Mouse (Mus musculus) thymus, adult 2 months (tissue): ENCODE results near the gene Tbc1d4. TPM values are rescaled to one million over a fixed set of nuclear protein-coding genes. Genes with fewer than 3 reads are reported as not detected.

Experiments used
- DNase-seq: peaks from one replicate; pipeline ENCODE4 v3.0.0; 2021
- H3K27ac ChIP-seq: fragments of 200-500 bp; 2 replicates; pipeline ENCODE4 v1.5.1; 2012; ENCODE audit warnings: low read length, control low read depth; ENCODE audit not compliant: control insufficient read depth, insufficient read depth
- H3K27me3 ChIP-seq: fragments of 200-500 bp; 2 replicates; pipeline ENCODE4 v1.6.1; 2012; ENCODE audit warnings: mild to moderate bottlenecking, low read length, moderate library complexity, mixed read lengths; ENCODE audit not compliant: control insufficient read depth, insufficient read depth
- H3K36me3 ChIP-seq: fragments of 200-500 bp; 2 replicates; pipeline ENCODE4 v1.6.1; 2012; ENCODE audit warnings: mild to moderate bottlenecking, low read length, moderate library complexity; ENCODE audit not compliant: control insufficient read depth, insufficient read depth
- H3K4me1 ChIP-seq: fragments of 200-500 bp; replicated peaks from 2 replicates; pipeline ENCODE4 v1.6.1; 2012; ENCODE audit warnings: low read length; ENCODE audit not compliant: control insufficient read depth, insufficient read depth
- H3K4me3 ChIP-seq: fragments of 200-500 bp; 2 replicates; pipeline ENCODE4 v1.5.1; 2012; ENCODE audit warnings: mild to moderate bottlenecking, low read length, control low read depth, moderate library complexity; ENCODE audit not compliant: control insufficient read depth, insufficient read depth
- CTCF ChIP-seq: fragments of 200-500 bp; IDR thresholded peaks from 2 replicates; pipeline ENCODE4 v1.5.1; 2012; ENCODE audit warnings: mild to moderate bottlenecking, control low read depth, low read length, moderate library complexity, borderline replicate concordance; ENCODE audit not compliant: control insufficient read depth, poor library complexity, insufficient read depth; ENCODE audit errors: extremely low read depth
- POLR2A ChIP-seq: fragments of 200-500 bp; IDR thresholded peaks from 2 replicates; pipeline ENCODE4 v1.6.1; 2012; ENCODE audit warnings: mild to moderate bottlenecking, low read length, control low read depth, moderate library complexity; ENCODE audit not compliant: control insufficient read depth, poor library complexity, insufficient read depth; ENCODE audit errors: extremely low read depth
- WGBS: fragments of 180-500 bp; shearing (Covaris S2); methylation state at CpG from one replicate; pipeline ENCODE4 v1.1.7; 2018; 5-methylcytosine and 5-hydroxymethylcytosine counted together
- polyA plus RNA-seq: library from polyadenylated mRNA; depleted of rRNA; stranded (reverse); fragments of >200 nt; gene quantifications from 2 replicates; pipeline ENCODE4 v1.2.3, GENCODE M21; 2012

Tbc1d4 gene
- polyA plus RNA-seq, 1 experiment: 13.3 TPM

DNA sequence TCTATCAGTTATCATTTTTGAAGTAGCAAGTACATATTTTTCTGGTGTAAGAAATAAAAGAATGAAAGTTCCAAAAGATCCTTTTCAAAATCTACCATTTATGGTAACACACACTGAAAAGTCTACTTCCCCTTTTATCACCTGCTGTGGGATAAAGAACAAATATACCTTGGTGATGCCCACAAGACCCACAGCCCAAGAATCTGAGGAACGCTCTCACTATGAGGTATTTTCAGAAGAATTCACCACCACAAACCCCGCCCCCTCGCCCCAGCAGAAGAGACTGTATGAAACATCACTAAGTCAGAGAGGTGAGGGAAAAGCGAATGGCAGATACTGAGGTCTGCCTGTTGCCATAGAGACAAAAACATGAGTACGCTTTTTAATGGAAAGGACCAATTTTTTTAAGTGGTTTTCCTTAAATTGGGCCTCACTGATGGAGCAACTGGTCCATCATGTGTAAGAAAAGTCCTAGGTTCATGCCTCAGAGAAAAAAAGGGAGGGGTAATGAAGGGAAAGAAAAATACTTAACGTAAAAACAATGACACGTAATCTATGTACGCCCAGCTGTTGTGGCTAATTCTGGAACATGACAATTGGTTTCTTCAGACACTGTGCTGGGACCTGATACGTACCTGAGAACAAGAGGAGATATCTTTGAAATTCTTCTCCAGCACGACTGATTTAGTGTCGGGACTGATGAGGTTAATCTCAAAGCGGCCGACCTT lies 104.4 kb downstream of the Tbc1d4 start:
- peak; percentile 21 for DNase-seq
- 47% methylated on average over 13 of the region's 13 CpGs for WGBS
- TF ChIP-seq CTCF (no peak), POLR2A (no peak)
- H3K4me1 ChIP-seq: no peaks in the 10 kb centered on the region
- no peak overlapping the region for H3K4me3 ChIP-seq
- H3K27me3 ChIP-seq: no peaks in the 10 kb centered on the region
- no peak overlapping the region for H3K27ac ChIP-seq
- no peaks in the 10 kb centered on the region for H3K36me3 ChIP-seq

DNA sequence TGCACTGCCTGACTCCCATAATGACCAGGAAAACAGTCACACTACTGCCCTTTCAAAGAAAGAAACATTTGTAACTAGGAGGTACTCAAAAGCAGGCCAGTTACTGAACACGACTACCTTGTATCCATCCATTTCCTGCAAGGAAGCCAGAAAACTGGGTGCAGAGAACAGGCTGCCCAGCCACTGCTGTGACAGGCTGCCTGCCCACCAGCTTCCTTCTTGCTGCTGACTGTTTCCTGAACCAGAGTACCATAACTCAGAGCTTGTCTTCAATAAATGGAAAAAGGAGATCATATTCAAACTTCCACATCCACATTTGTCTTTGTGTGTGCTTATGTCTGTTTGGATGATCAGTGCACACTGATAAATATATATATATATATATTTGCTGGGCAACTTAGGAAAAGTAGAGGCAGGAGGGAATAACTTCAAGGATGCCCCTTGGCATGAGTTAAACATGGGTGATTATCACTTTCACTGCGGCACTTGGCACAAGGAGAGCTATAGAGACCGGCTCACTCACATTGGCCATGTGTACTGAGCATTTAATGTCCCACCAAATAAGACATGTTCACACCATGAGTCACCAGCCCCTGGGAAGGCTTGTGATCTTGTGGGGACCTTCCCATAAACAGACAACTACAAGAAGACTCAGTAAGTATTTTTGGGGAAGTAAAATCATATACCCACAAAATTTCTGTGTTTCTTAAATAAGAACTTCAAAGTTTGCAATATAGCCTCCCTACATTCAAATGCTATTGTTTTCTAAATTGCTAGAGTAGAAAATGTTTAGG lies 105.6 kb downstream of the Tbc1d4 start:
- H3K27ac ChIP-seq: no peak overlapping the region
- H3K4me1 ChIP-seq: no peaks in the 10 kb centered on the region
- TF ChIP-seq CTCF (no peak), POLR2A (no peak)
- no peaks in the 10 kb centered on the region for H3K36me3 ChIP-seq
- no peak overlapping the region for H3K4me3 ChIP-seq
- no peaks in the 10 kb centered on the region for H3K27me3 ChIP-seq
- no peak for DNase-seq
- 61% methylated on average over 3 of the region's 3 CpGs for WGBS

DNA sequence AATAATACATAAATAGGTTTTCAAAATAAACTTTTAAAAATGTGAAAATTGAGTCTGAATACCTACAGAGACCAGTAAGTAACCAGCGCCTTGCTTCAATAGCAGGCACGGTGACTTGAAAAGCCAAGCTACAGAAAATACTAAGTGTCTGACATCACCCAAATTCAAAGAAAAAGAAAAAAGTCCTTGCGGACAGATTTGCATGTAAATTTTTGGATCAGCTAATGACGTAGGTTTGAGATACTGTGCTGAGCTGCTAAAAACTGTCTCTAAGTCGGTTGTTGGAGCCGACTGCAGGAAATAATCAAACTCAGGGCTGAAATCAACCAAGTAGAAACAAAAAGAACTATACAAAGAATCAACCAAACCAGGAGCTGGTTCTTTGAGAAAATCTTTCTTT lies 107.1 kb downstream of the Tbc1d4 start:
- Histone ChIP-seq H3K4me3 (no peak overlapping the region), H3K27me3 (no peaks in the 10 kb centered on the region), H3K36me3 (no peaks in the 10 kb centered on the region), H3K27ac (no peak overlapping the region), H3K4me1 (no peaks in the 10 kb centered on the region)
- TF ChIP-seq POLR2A (no peak), CTCF (no peak)
- no peak for DNase-seq
- 94% methylated on average over 6 of the region's 6 CpGs for WGBS

DNA sequence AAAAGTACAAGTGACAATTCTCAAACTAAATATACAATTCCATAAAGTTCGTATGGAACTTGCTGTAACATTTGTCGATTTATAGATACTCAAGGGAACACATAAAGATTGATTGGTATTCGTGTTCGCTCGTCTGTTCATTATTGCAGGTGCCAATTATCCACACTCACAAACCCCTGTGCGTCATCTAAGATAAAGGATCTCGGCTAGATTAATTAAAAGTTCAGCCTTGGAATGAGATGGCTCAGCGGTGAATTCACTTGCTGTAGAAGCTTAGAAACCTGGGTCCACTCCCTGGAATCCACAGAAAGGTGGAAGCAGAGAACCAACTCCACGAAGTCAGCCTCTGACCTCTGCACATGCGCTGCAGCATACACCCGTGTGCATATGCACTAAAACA lies 107.5 kb downstream of the Tbc1d4 start:
- WGBS: 97% methylated on average over 11 of the region's 11 CpGs
- Histone ChIP-seq H3K27me3 (no peaks in the 10 kb centered on the region), H3K36me3 (no peaks in the 10 kb centered on the region), H3K4me1 (no peaks in the 10 kb centered on the region), H3K4me3 (no peak overlapping the region), H3K27ac (no peak overlapping the region)
- no peak for DNase-seq
- no peak for TF ChIP-seq POLR2A
- TF ChIP-seq CTCF: no peak

DNA sequence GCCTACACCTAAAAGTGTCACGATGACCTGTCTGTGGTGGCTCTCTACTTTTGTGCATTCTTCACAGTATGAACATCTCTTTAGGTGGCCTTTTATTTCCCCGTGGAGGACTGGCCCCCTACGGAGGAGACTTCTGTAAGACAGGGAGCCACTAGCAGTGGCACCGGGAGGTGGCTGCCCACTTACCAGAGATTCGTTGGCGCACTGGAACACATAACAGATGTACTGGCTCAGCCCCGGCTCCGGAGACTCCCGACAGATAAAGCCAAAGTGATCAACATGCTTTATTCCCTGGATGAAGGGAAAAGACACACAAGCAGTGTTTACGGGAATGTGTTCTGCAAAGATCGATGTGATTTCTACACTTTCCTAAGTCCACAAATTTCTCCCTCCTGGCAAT lies 108.2 kb downstream of the Tbc1d4 start:
- DNase-seq: no peak
- H3K4me3 ChIP-seq: no peak overlapping the region
- H3K27ac ChIP-seq: no peak overlapping the region
- no peaks in the 10 kb centered on the region for H3K27me3 ChIP-seq
- no peaks in the 10 kb centered on the region for H3K4me1 ChIP-seq
- H3K36me3 ChIP-seq: no peaks in the 10 kb centered on the region
- WGBS: 96% methylated on average over 11 of the region's 11 CpGs
- TF ChIP-seq POLR2A (no peak), CTCF (no peak)

DNA sequence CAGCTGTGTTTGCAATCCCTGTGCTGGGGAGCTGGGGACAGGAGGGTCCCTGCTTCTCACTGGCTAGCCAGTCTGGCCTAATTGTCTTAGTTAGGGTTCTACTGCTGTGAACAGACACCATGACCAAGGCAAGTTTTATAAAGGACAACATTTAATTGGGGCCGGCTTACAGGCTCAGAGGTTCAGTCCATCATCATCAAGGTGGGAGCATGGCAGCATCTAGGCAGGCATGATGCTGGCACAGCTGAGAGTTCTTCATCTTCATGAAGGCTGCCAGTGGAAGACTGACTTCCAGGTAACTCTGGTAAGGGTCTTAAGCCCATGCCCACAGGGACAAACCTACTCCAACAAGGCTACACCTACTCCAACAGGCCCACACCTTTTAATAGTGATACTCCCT lies 109.2 kb downstream of the Tbc1d4 start:
- TF ChIP-seq POLR2A (no peak), CTCF (no peak)
- no peak for DNase-seq
- WGBS: 92% methylated on average over 1 of the region's 1 CpGs
- Histone ChIP-seq H3K4me1 (no peaks in the 10 kb centered on the region), H3K27me3 (no peaks in the 10 kb centered on the region), H3K4me3 (no peak overlapping the region), H3K36me3 (no peaks in the 10 kb centered on the region), H3K27ac (no peak overlapping the region)

DNA sequence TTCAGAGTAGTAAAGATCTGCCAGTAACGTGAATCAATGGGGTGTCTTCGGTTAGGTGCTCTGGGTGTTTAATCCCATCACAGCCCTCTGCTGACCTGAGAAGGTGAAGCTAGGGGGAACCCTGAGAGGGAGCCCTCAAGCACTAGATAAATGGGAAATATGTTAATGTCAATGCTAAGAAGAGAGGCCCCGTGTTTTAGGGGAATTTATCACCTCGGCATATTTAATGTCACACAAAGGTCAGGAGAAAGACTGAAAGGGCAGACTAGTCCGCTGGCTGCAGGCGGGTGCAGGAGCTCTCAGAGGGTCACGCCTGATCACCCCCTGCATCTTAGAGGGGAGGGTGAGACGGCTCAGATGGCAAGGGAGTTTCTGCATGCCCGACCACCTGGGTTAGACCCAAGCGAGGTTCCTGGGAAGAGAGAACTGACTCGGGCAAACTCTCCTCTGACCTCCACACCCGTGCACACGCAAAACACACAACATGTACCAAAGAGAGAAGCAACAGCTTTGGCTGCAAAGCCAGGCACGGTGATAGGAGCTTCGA lies 120.7 kb downstream of the Tbc1d4 start:
- WGBS: 92% methylated on average over 15 of the region's 15 CpGs
- Histone ChIP-seq H3K36me3 (no peaks in the 10 kb centered on the region), H3K27ac (no peak overlapping the region), H3K4me1 (no peaks in the 10 kb centered on the region), H3K27me3 (no peaks in the 10 kb centered on the region), H3K4me3 (no peak overlapping the region)
- TF ChIP-seq POLR2A: no peak
- no peak for TF ChIP-seq CTCF
- no peak for DNase-seq
